Mouse (Mus musculus): ENCODE results near the gene Tenm4.

DNA sequence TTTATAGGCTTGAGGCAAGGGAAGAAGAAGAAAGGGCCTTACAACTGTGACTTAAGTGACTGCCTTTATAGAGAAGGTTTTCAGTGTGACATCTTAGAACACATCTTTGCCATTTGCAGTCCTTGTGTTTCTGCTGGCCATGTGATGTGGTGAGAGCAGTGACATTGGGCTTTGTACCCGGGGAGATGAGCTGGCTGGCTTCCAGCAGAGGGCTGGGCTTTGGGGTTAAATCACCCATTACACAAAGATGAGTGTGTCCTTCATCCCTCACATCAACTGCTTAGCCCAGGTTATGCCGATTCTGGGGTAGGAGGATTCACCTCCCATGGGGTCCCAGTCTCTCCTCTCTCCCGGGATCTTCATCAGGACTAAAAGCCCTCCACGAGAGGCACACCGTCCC lies 738.8 kb downstream of the Tenm4 start:
- TF ChIP-seq CTCF (IDR thresholded peaks at IDR 0.05) = no peak
- no peak for TF ChIP-seq EP300 (IDR thresholded peaks at IDR 0.05)

Measured in lung, postnatal 0 days (tissue).